Mouse (Mus musculus) heart, embryonic 13.5 days (tissue): ENCODE results near the gene Tnrc6b. TPM values are rescaled to one million over a fixed set of nuclear protein-coding genes. Genes with fewer than 3 reads are reported as not detected.
A peak's percentile ranks its signal among the peaks of the same experiment; 100 is the strongest.

Experiments
- ATAC-seq: fragments of 200-750 bp; cut with Nextera tagmentation; 2 replicates; pipeline ENCODE4 v1.8.0; 2017; ENCODE audit warnings: moderate TSS enrichment; ENCODE audit not compliant: insufficient number of reproducible peaks, low FRiP score, low TSS enrichment; ENCODE audit errors: extremely low read depth
- H3K27ac ChIP-seq: fragments of 300-500 bp; sonication (generic); replicated peaks from 2 replicates; pipeline ENCODE4 v1.5.1; 2015; ENCODE audit warnings: moderate library complexity, mild to moderate bottlenecking, inconsistent platforms
- H3K27me3 ChIP-seq: fragments of 300-500 bp; sonication (generic); replicated peaks from 2 replicates; pipeline ENCODE4 v1.6.1; 2015; ENCODE audit warnings: mild to moderate bottlenecking, inconsistent platforms
- H3K36me3 ChIP-seq: fragments of 300-500 bp; sonication (generic); 2 replicates; pipeline ENCODE4 v1.6.1; 2015; ENCODE audit warnings: mild to moderate bottlenecking, inconsistent platforms
- H3K4me1 ChIP-seq: fragments of 300-500 bp; sonication (generic); 2 replicates; pipeline ENCODE4 v1.6.1; 2015; ENCODE audit warnings: inconsistent platforms
- H3K4me2 ChIP-seq: fragments of 300-500 bp; sonication (generic); 2 replicates; pipeline ENCODE4 v1.6.1; 2015; ENCODE audit warnings: inconsistent platforms, mild to moderate bottlenecking, moderate library complexity
- H3K4me3 ChIP-seq: fragments of 300-500 bp; sonication (generic); 2 replicates; pipeline ENCODE4 v1.5.1; 2015; ENCODE audit warnings: moderate library complexity, mild to moderate bottlenecking, inconsistent platforms
- H3K9ac ChIP-seq: fragments of 300-500 bp; sonication (generic); 2 replicates; pipeline ENCODE4 v1.6.1; 2015; ENCODE audit warnings: inconsistent platforms, mild to moderate bottlenecking, moderate library complexity
- H3K9me3 ChIP-seq: fragments of 300-500 bp; sonication (generic); 2 replicates; pipeline ENCODE4 v1.6.1; 2016; ENCODE audit warnings: inconsistent platforms
- WGBS: fragments of 180-500 bp; shearing (Covaris S2); methylation state at CpG from one replicate; pipeline ENCODE4 v1.1.7; 2015; ENCODE audit warnings: mixed read lengths; 5-methylcytosine and 5-hydroxymethylcytosine counted together
- polyA plus RNA-seq: library from polyadenylated mRNA; unstranded; fragments of >200 nt; fragmentation: Nextera tagmentation; extraction: Ambion mirVana; gene quantifications from 2 replicates; pipeline ENCODE4 v1.2.1, GENCODE M21; 2015

Gene Tnrc6b
- polyA plus RNA-seq, 1 experiment from 2014 or later, result 23.8 TPM

DNA sequence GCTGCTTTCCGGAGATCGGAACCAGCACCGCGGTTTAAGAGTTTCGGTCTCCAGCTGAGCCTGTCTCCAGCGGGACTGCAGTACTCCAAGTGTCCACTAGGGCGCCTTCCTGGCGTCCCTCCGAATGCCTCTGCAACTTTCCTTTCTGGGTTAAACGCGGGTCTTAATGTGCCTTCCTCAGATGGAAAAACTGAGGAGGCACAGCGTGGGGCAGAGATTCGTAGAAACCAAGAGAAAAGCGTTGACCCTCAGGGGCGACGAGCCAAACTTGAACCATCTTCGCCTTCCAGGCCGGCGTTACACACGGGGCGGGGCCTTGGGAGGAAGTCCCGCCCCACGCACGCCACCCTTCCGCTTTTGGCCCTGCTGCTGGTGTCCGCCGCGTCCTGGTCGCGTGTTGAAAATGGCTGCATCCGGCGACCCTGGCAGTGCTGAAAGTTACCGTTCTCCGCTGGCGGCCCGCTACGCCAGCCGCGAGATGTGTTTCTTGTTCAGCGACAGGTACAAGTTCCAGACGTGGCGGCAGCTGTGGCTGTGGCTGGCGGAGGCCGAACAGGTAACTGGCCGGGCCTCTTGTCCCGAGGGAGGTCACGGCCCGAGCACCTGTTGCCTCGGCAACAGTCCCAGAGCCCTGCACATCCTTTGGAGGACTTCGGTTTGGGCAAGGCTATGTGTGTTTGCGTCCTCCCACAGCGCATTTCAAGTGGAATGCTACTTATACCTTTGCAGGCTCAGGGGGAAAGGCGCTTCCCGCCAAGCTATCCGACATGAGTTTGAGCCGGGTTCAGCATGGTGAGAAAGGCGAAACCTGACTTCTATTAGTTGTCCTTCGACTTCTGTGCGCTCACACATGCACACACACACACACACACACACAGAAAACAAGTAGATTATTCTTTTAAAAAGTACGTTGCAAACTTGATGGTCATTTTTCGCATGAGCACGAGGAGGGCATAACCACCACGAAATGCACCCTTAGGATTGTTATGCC is 237.3 kb downstream of the Tnrc6b start, which contains the start of gene Adsl:
TSS of gene Adsl (plus strand) at position 346 of the 991 bp plus-strand sequence.
- Histone ChIP-seq H3K27me3 (no peaks in the 10 kb centered on the region), H3K9me3 (no peaks in the 10 kb centered on the region), H3K36me3 (peaks cover 23% of the 10 kb centered on the region), H3K4me1 (peaks cover 14% of the 10 kb centered on the region), H3K27ac (peak within 1 kb of the TSS; percentile 78), H3K4me2 (peak within 1 kb of the TSS; percentile 77), H3K4me3 (peak within 1 kb of the TSS; percentile 87), H3K9ac (peak within 1 kb of the TSS; percentile 87)
- peak; percentile 80 for ATAC-seq
- under 1% methylated on average over 63 of the region's 63 CpGs for WGBS

DNA sequence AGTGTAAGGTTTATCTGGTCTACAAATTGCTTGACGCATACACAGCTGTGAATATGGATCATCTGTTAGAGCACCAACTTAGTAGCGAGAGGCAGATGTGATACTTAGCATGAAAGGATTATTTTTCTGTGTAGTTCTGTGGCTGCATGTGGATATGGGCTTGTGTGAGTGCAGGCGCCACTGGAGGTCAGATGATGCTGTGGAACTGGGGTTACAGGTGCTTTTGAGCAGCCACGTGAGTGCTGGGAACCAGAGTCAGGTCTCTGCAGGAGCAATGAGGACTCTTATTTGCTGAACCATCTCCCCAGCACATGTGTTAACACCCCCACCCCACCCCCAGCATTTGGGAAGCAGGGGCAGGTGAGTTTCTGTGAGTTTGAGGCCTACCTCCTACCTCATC is 238.3 kb downstream of the Tnrc6b start:
- 50% methylated on average over 4 of the region's 4 CpGs for WGBS
- H3K4me2 ChIP-seq, result peak overlapping the region; percentile 77
- H3K9ac ChIP-seq, result peak overlapping the region; percentile 87
- ATAC-seq, result no peak
- peaks cover 14% of the 10 kb centered on the region for H3K4me1 ChIP-seq
- no peak overlapping the region for H3K27ac ChIP-seq
- no peaks in the 10 kb centered on the region for H3K9me3 ChIP-seq
- no peaks in the 10 kb centered on the region for H3K27me3 ChIP-seq
- peaks cover 33% of the 10 kb centered on the region for H3K36me3 ChIP-seq
- peak overlapping the region; percentile 87 for H3K4me3 ChIP-seq

DNA sequence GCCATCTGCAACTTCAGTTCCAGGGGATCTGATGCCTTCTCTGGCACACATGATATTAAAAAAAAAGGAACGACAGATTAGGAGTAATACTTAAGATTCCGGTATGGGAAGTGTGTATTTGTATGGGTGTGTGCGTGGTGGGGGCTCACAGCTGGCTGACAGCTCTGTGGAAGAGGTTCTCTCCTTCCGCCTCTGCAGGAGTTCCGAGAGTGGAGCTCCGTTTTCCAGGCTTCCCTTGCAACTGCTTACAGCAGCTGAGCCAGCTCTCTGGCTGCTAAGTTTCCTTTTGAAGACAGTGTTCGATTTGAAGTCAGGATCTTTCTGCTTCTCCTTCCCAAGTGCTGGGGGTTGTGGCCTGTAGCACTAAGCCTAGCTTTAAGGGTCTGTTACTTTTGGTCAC is 238.9 kb downstream of the Tnrc6b start:
- ATAC-seq, result no peak
- H3K4me2 ChIP-seq, result peak overlapping the region; percentile 77

DNA sequence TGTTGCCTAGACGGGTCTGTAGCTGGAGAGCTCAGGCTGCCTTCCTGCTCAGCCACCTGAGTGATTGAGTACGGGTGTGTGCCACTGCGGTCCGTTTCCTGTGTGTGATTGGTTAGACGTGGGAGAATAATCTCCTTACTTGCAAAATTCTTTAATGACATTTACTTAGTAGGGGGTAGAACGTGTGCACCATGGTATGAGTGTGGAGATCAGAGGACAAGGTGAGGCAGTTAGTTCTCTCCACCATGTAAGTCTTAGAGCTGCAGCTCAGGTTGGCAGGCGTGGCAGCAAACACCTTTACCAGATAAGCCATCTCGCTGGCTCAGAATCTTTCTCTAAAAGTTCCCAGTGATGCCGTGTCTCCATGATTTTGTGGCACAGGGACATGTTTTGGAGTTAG is 242.9 kb downstream of the Tnrc6b start:
- no peak overlapping the region for H3K9ac ChIP-seq
- H3K27me3 ChIP-seq, result no peaks in the 10 kb centered on the region
- no peak overlapping the region for H3K27ac ChIP-seq
- no peak overlapping the region for H3K4me2 ChIP-seq
- ATAC-seq, result no peak
- 86% methylated on average over 9 of the region's 9 CpGs for WGBS
- H3K36me3 ChIP-seq, result peaks cover 77% of the 10 kb centered on the region
- H3K4me1 ChIP-seq, result peaks cover 13% of the 10 kb centered on the region
- H3K9me3 ChIP-seq, result no peaks in the 10 kb centered on the region
- no peak overlapping the region for H3K4me3 ChIP-seq

More for the DNA sequence above, 238.9 kb downstream of the Tnrc6b start:
- H3K9ac ChIP-seq, result peak overlapping the region; percentile 87; the same call in 1 of the 2 replicates
- peak overlapping the region; percentile 87; the same call in 1 of the 2 replicates for H3K4me3 ChIP-seq
- H3K27ac ChIP-seq, result no peak overlapping the region
- no peaks in the 10 kb centered on the region for H3K9me3 ChIP-seq
- H3K27me3 ChIP-seq, result no peaks in the 10 kb centered on the region
- 79% methylated on average over 7 of the region's 7 CpGs for WGBS
- H3K36me3 ChIP-seq, result peaks cover 39% of the 10 kb centered on the region
- peaks cover 14% of the 10 kb centered on the region for H3K4me1 ChIP-seq

DNA sequence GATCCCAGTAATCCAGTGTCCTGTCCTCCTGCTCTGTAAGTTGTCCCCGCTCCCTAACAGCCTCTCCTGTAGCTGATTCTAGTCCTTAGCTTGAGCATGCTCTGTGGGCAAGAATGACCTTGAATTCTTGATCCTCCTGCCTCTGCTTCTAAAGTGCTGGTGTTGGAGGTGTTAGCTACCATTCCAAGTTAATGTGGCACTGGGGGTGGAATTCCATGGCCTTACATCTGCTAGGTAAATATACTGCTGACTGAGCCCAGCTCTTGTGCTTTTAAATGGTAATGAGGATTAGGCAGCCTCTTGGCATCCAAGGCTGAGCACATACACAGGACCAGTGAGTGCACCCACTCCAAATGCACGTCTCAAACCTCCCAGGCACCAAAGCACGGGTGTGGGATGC is 243.7 kb downstream of the Tnrc6b start:
- Histone ChIP-seq H3K27ac (no peak overlapping the region), H3K4me2 (no peak overlapping the region), H3K27me3 (no peaks in the 10 kb centered on the region), H3K36me3 (peaks cover 85% of the 10 kb centered on the region), H3K4me1 (peaks cover 4% of the 10 kb centered on the region), H3K9me3 (no peaks in the 10 kb centered on the region), H3K9ac (no peak overlapping the region), H3K4me3 (no peak overlapping the region)
- no peak for ATAC-seq
- 83% methylated on average over 3 of the region's 3 CpGs for WGBS

DNA sequence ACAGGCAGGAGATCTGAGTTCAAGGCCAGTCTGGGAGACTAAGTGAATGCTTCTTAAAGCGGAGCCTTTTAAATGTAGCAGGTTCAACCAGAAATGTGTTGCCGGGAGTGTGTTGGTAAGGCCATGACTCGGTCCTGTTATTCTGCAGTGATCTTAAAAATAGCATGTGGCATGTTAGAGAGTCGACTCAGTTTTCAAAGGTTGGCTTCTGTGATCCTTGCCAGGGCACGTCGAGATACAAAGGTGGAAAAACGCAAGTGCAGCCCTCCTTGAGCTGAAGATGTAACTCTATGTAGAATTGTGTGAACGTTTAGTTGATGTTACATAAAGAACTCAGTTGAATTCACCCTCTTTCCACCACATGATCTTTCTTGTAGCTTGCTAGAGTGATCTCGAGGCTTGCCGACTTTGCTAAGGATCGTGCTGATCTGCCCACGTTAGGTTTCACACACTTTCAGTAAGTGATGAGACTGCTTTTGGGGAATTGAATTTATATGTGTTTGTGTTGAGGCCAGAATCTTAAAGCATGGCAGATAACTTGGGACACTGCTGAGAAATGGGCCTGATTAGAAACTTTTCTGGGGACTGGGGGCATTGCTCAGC is 244.8 kb downstream of the Tnrc6b start:
- no peaks in the 10 kb centered on the region for H3K4me1 ChIP-seq

DNA sequence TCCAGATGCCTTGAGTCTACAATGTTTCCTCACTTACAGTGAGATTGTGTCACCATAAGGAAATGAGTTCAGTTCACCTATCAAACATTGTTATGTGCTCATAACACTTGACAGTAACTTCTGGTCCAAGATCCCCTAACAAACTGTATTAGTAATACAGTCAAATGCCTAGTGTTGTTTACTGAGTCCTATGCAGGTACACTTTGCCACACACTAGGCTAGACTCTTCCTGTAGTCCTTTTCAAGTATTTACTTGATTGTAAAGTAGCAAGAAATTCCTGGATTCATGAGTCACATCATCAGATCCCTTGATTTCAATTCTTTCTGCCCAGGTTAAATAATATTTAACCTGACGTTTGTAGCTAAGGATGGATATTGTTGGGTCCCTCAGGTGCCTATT is 258.3 kb downstream of the Tnrc6b start:
- Histone ChIP-seq H3K27me3 (no peaks in the 10 kb centered on the region), H3K4me2 (no peak overlapping the region), H3K4me3 (no peak overlapping the region), H3K4me1 (peaks cover 18% of the 10 kb centered on the region), H3K9ac (no peak overlapping the region), H3K27ac (no peak overlapping the region), H3K36me3 (peaks cover 64% of the 10 kb centered on the region), H3K9me3 (no peaks in the 10 kb centered on the region)
- no peak for ATAC-seq
- WGBS, result 83% methylated on average over 1 of the region's 1 CpGs

More for the DNA sequence above, 244.8 kb downstream of the Tnrc6b start:
- ATAC-seq, result no peak
- 84% methylated on average over 12 of the region's 12 CpGs for WGBS
- Histone ChIP-seq H3K9me3 (no peaks in the 10 kb centered on the region), H3K36me3 (peaks cover 90% of the 10 kb centered on the region), H3K27me3 (no peaks in the 10 kb centered on the region), H3K9ac (no peak overlapping the region), H3K27ac (no peak overlapping the region), H3K4me3 (no peak overlapping the region), H3K4me2 (no peak overlapping the region)

DNA sequence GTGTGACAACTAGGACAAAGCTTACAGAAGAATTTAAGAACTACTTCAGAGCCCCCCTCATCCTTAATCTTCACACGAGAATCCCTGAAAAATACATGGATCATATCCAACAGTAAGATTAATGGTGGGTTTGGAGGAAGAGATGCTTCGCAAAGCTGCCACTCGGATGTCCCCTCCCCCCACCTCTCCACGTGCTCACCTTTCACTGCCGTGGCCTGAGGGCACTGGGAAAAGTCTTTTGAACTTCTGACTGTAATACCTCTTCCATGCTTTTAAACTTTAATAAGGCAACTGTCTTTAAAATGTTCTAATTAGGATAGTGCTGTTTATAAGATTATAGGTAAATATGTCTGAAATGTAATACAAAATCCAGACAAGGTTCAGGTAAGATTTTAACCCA is 263.2 kb downstream of the Tnrc6b start:
- Histone ChIP-seq H3K36me3 (peaks cover 20% of the 10 kb centered on the region), H3K9ac (no peak overlapping the region), H3K4me3 (no peak overlapping the region), H3K27me3 (no peaks in the 10 kb centered on the region), H3K27ac (no peak overlapping the region), H3K4me1 (peaks cover 27% of the 10 kb centered on the region), H3K9me3 (no peaks in the 10 kb centered on the region), H3K4me2 (no peak overlapping the region)
- no peak for ATAC-seq
- 52% methylated on average over 5 of the region's 5 CpGs for WGBS

DNA sequence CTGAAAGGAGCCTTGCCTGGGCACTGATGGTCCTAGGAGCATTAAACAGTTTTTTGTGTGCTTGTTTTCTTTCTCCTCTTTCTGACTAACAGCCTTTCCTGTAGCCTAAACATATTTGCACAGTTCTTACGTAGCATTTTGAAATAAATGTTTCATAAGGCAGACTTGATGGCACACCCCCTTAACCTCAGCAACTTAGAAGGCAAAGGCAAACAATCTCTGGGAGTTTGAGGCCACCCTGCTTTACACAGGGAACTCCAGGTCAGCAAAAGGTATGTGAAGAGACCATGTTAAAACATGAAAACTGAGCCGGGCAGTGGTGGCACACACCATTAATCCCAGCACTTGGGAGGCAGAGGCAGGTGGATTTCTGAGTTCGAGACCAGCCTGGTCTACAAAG is 264.6 kb downstream of the Tnrc6b start:
- no peak overlapping the region for H3K27ac ChIP-seq
- no peak overlapping the region for H3K4me3 ChIP-seq
- no peaks in the 10 kb centered on the region for H3K9me3 ChIP-seq
- WGBS, result 73% methylated on average over 3 of the region's 3 CpGs
- H3K27me3 ChIP-seq, result no peaks in the 10 kb centered on the region
- H3K36me3 ChIP-seq, result peaks cover 7% of the 10 kb centered on the region; the same call in 1 of the 2 replicates
- H3K4me2 ChIP-seq, result no peak overlapping the region
- ATAC-seq, result no peak
- H3K9ac ChIP-seq, result no peak overlapping the region
- H3K4me1 ChIP-seq, result peaks cover 29% of the 10 kb centered on the region

DNA sequence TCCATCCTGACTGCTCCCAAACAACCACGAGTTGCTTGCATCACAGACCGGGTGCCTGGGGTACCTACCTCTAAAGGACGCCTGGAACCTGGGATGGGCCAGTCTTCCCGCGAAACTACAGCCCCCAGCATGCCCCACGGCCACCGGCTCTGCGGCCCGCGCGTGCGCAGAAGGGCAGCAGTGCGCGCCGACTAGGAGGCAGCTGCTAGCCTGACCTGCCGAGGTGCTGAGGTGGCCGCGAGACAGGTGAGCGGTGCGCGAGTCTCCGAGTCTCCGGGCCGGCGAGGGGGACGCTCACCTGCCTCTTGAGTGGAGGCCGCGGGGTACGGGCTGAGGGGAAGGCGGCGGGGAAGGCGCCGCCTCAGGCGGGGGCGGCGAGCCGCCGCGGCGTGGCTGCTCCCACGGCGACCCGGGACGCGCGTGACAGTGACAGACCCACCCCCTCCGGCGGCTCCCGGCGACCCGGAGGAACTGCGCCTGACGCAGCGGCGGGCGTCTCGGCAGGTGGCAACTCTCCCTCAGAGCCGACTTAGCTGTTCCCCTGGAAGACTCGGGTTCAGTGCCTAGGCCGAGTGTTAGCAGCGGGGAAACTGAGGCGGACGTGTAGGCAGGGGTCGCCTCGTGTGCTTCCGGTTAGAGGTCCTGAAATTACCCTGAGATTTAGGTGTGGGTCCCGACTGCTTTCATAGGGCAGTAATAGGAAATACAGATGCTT is 266.7 kb downstream of the Tnrc6b start, which contains the start of gene Sgsm3:
TSS of gene Sgsm3 (plus strand) at position 146 of the 715 bp plus-strand sequence.
- H3K27ac ChIP-seq, result no peak within 1 kb of the TSS
- ATAC-seq, result peak; percentile 68; the same call in 1 of the 2 replicates
- 1% methylated on average over 67 of the region's 67 CpGs for WGBS

DNA sequence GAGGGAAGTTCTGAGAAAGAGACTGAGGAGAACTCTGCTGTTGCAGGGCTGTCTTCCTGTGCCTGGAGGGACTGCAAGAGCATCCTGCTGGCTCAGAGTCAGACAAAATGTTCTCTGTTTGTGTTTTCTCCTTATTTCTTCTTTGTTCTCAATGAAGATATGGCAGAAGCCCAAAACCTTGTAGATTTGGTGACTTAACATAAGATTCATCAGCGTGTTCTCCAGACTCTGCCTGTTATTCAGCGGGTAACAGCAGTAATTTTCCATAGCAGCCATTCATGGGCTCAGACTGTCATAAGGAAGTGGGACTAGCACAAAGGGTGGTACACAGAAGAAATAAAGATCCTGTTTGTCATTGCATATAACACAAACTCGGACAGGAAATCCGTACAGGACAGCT is 268.5 kb downstream of the Tnrc6b start:
- no peak overlapping the region for H3K4me3 ChIP-seq
- peaks cover 19% of the 10 kb centered on the region for H3K4me1 ChIP-seq
- H3K36me3 ChIP-seq, result no peaks in the 10 kb centered on the region
- no peak overlapping the region for H3K4me2 ChIP-seq
- ATAC-seq, result no peak
- H3K27ac ChIP-seq, result peak overlapping the region; percentile 48; the same call in 1 of the 2 replicates
- 67% methylated on average over 4 of the region's 4 CpGs for WGBS
- H3K9ac ChIP-seq, result no peak overlapping the region
- no peaks in the 10 kb centered on the region for H3K9me3 ChIP-seq
- H3K27me3 ChIP-seq, result no peaks in the 10 kb centered on the region

More for the DNA sequence above, 266.7 kb downstream of the Tnrc6b start, which contains the start of gene Sgsm3:
- Histone ChIP-seq H3K27me3 (no peaks in the 10 kb centered on the region), H3K4me2 (peak within 1 kb of the TSS; percentile 92), H3K36me3 (no peaks in the 10 kb centered on the region), H3K9ac (peak within 1 kb of the TSS; percentile 86), H3K9me3 (no peaks in the 10 kb centered on the region), H3K4me1 (peaks cover 27% of the 10 kb centered on the region), H3K4me3 (peak within 1 kb of the TSS; percentile 86)
